Comparison of ENCODE assay signal across 11 mouse cellular contexts in genomic region chr2:32037279-32037858, GRCm38 (mm10). TPM values are rescaled to one million over a fixed set of nuclear protein-coding genes. Genes with fewer than 3 reads are reported as not detected.
DNase-seq lines count a peak whose midpoint lies in the region; ATAC-seq and TF ChIP-seq lines count a peak whose summit lies in the region.
"Had no signal": no experiment of that assay in that cellular context is flagged by ENCODE, and none has a peak within 500 bp of the region (broad histone marks: within the 10 kb centered on the region; RNA-seq: fewer than 3 reads in every experiment).

No protein-coding gene starts in this region.

- H3K36me3 ChIP-seq in kidney, embryonic 15.5 days: peaks cover 98% of the 10 kb centered on the region
- H3K36me3 ChIP-seq in kidney, embryonic 16.5 days (ENCODE audit: insufficient read depth, low read length): peaks cover 64% of the 10 kb centered on the region
- H3K36me3 ChIP-seq in spleen, adult 2 months (ENCODE audit: control insufficient read depth, insufficient read depth, low read length): peaks cover 27% of the 10 kb centered on the region

- H3K27ac ChIP-seq in kidney, embryonic 15.5 days: peak overlapping the region; percentile 22; the same call in 1 of the 2 replicates
- H3K27ac ChIP-seq in kidney, embryonic 16.5 days (ENCODE audit: low read length): no peak overlapping the region
- H3K27ac ChIP-seq in spleen, adult 2 months (ENCODE audit: insufficient read depth, low read length): peak overlapping the region; percentile 48; the same call in 1 of the 2 replicates

- H3K9me3 ChIP-seq in kidney, embryonic 15.5 days (replicated peaks): no peaks in the 10 kb centered on the region
- no peaks in the 10 kb centered on the region for H3K9me3 ChIP-seq in kidney, embryonic 16.5 days (ENCODE audit: low read length)

- no peaks in the 10 kb centered on the region for H3K4me1 ChIP-seq in kidney, embryonic 15.5 days
- H3K4me1 ChIP-seq in kidney, embryonic 16.5 days (ENCODE audit: insufficient read depth, low read length): no peaks in the 10 kb centered on the region
- peaks cover 2% of the 10 kb centered on the region; the same call in 1 of the 2 replicates for H3K4me1 ChIP-seq in spleen, adult 2 months (ENCODE audit: control insufficient read depth, insufficient read depth, insufficient read length)

- no peaks in the 10 kb centered on the region for H3K27me3 ChIP-seq in kidney, embryonic 15.5 days
- H3K27me3 ChIP-seq in kidney, embryonic 16.5 days (ENCODE audit: insufficient read depth, low read length): no peaks in the 10 kb centered on the region
- H3K27me3 ChIP-seq in spleen, adult 2 months (ENCODE audit: control insufficient read depth, insufficient read depth, low read length): no peaks in the 10 kb centered on the region

- H3K4me3 ChIP-seq in kidney, embryonic 15.5 days (replicated peaks): no peak overlapping the region
- no peak overlapping the region for H3K4me3 ChIP-seq in kidney, embryonic 16.5 days (ENCODE audit: low read length)
- H3K4me3 ChIP-seq in spleen, adult 2 months (ENCODE audit: extremely low read depth, insufficient read depth, insufficient read length): no peak overlapping the region

- no peak for ATAC-seq in kidney, embryonic 15.5 days (replicated peaks; ENCODE audit: low FRiP score)
- no peak for ATAC-seq in kidney, embryonic 16.5 days (ENCODE audit: low FRiP score, low TSS enrichment)

- DNase-seq in spleen, adult 2 months (ENCODE audit: low read depth in 1 of 2, low spot score in 2 of 2): no peak
- DNase-seq in spleen, adult 12 weeks (ENCODE audit: low spot score): no peak
- DNase-seq in brain, adult 2 months (ENCODE audit: low read depth, low spot score): peak; percentile 33
- peak; percentile 73 for DNase-seq in thymus, postnatal 14 days
- no peak for DNase-seq in adrenal gland, adult 8-10 months
- no peak for DNase-seq in left cerebral cortex, adult 8-10 months (ENCODE audit: low spot score in 2 of 2)
- DNase-seq: adrenal gland, adult 2 months; gastrocnemius, postnatal 36 days; kidney, adult 8-10 months had no signal

- TF ChIP-seq CTCF in spleen, adult 2 months (IDR thresholded peaks at IDR 0.05; ENCODE audit: extremely low read depth, insufficient read depth, insufficient read length, insufficient replicate concordance): no peak

- H3K4me2 ChIP-seq in kidney, embryonic 15.5 days: no peak overlapping the region
- H3K4me2 ChIP-seq in kidney, embryonic 16.5 days (replicated peaks; ENCODE audit: low read depth, low read length): no peak overlapping the region

- no peak for TF ChIP-seq POLR2A in spleen, adult 2 months (IDR thresholded peaks at IDR 0.05; ENCODE audit: low read depth, low read length)

- no peak overlapping the region for H3K9ac ChIP-seq in kidney, embryonic 15.5 days
- no peak overlapping the region for H3K9ac ChIP-seq in kidney, embryonic 16.5 days (replicated peaks; ENCODE audit: low read length)

- 66% methylated on average over 6 of the region's 6 CpGs for WGBS in kidney, embryonic 15.5 days
- WGBS in kidney, embryonic 16.5 days: 59% methylated on average over 6 of the region's 6 CpGs
- 27% methylated on average over 6 of the region's 6 CpGs for WGBS in spleen, adult 2 months

RNA-seq across cellular contexts. Expression of gene Fam78a, which starts 47.3 kb away (rescaled TPM):
- 1.6 and 2.3 TPM in 2 replicates for polyA plus RNA-seq in kidney, embryonic 15.5 days (2015; fragmentation: Nextera tagmentation; extraction: Ambion mirVana)
- 1.6 and 1.8 TPM in 2 replicates for polyA plus RNA-seq in kidney, embryonic 16.5 days (2015; fragmentation: Nextera tagmentation; extraction: Ambion mirVana)
- 33.1 and 48.3 TPM in 2 replicates for polyA plus RNA-seq in spleen, adult 2 months (2012; rRNA removed)
- total RNA-seq in adrenal gland, adult 8-10 months (2022): 1 to 10 TPM in 3 of 4 experiments, under 1 TPM in 1; 0.59 to 3.9 (median 2.6) TPM
- total RNA-seq in left cerebral cortex, adult 8-10 months (2022): 10 to 100 TPM in 1 of 4 experiments, 1 to 10 TPM in 3; 6.9 to 15.6 (median 8.9) TPM

RNA-seq across cellular contexts. Expression of gene Plpp7, which starts 58.0 kb away (rescaled TPM):
- polyA plus RNA-seq in kidney, embryonic 15.5 days (2015; fragmentation: Nextera tagmentation; extraction: Ambion mirVana): 4.4 and 7.1 TPM in 2 replicates
- 6.8 and 7.8 TPM in 2 replicates for polyA plus RNA-seq in kidney, embryonic 16.5 days (2015; fragmentation: Nextera tagmentation; extraction: Ambion mirVana)
- 2.6 and 4.6 TPM in 2 replicates for polyA plus RNA-seq in spleen, adult 2 months (2012; rRNA removed)
- 1 to 10 TPM; 5.5 to 9.0 (median 6.5) TPM for total RNA-seq in adrenal gland, adult 8-10 months (2022)
- 10 to 100 TPM; 26.8 to 31.7 (median 28.8) TPM for total RNA-seq in left cerebral cortex, adult 8-10 months (2022)

Comparison
In these comparisons a context has a peak if more than half of its experiments do, and no peak if none do; other contexts are left out.
1. DNase-seq: peak in brain, adult 2 months (single experiment) and thymus, postnatal 14 days (single experiment); none in spleen, adult 2 months (0 of 2), spleen, adult 12 weeks (single experiment), adrenal gland, adult 8-10 months (single experiment) and left cerebral cortex, adult 8-10 months (0 of 2).
2. RNA of gene Fam78a, which starts 47.3 kb away (polyA plus RNA-seq): 33.1 to 48.3 TPM in spleen, adult 2 months; 1.6 to 1.8 TPM in kidney, embryonic 16.5 days and 1.6 to 2.3 TPM in kidney, embryonic 15.5 days; every median in the first group is over 10 times any median in the second.